Comparison of ENCODE assay signal across 8 mouse cellular contexts in genomic region chr9:99875618-99876372, GRCm38 (mm10). TPM values are rescaled to one million over a fixed set of nuclear protein-coding genes. Genes with fewer than 3 reads are reported as not detected.
DNase-seq lines count a peak whose midpoint lies in the region; ATAC-seq and TF ChIP-seq lines count a peak whose summit lies in the region.

Gene Sox14 (minus strand): TSS chr9:99876170.

- no peaks in the 10 kb centered on the region for H3K36me3 ChIP-seq in ES-E14 (ENCODE audit: control insufficient read depth, insufficient read depth, low read length, poor library complexity, severe bottlenecking)
- no peaks in the 10 kb centered on the region for H3K36me3 ChIP-seq in intestine, embryonic 14.5 days (ENCODE audit: control insufficient read depth, insufficient read depth, low read length)
- H3K36me3 ChIP-seq in midbrain, embryonic 16.5 days (ENCODE audit: control insufficient read depth, insufficient read depth, low read length), result no peaks in the 10 kb centered on the region

- in situ Hi-C loops in ES-E14 (cut with MboI; ENCODE audit: low sequenced_read_pairs in 2 of 2, unreplicated experiment in 2 of 2), result loop anchor here in 1 of 2 experiments (10.0 kb wide), 1 partner anchor 921 kb away; the partner anchor contains the start of gene Foxl2

- 1% methylated on average over 47 of the region's 47 CpGs for WGBS in intestine, embryonic 14.5 days
- WGBS in midbrain, embryonic 16.5 days, result under 1% methylated on average over 47 of the region's 47 CpGs

- no peak for DNase-seq in ES-E14 (ENCODE audit: low read depth, low spot score)
- peak; percentile 77 for DNase-seq in brain, embryonic 14.5 days (ENCODE audit: low read depth)
- DNase-seq in intestine, embryonic 14.5 days (ENCODE audit: low spot score), result peak; percentile 71
- no peak for DNase-seq in spleen, adult 18-20 months
- DNase-seq in adrenal gland, postnatal 4 days (ENCODE audit: low spot score in 2 of 2), result no peak
- DNase-seq in cerebellum, adult 9-10 months, result no peak
- no peak for DNase-seq in cerebellum, adult 11-12 months

- no peak; the same call in 1 of the 2 replicates for ATAC-seq in intestine, embryonic 14.5 days (replicated peaks; ENCODE audit: low FRiP score, low TSS enrichment, low read depth)
- ATAC-seq in midbrain, embryonic 16.5 days, result peak; percentile 61

- TF ChIP-seq CTCF in brain, embryonic 14.5 days (IDR thresholded peaks at IDR 0.05; ENCODE audit: borderline replicate concordance, extremely low read depth, insufficient read depth, insufficient read length), result no peak

- H3K4me2 ChIP-seq in intestine, embryonic 14.5 days (ENCODE audit: low read length), result peak within 1 kb of the TSS; percentile 26
- H3K4me2 ChIP-seq in midbrain, embryonic 16.5 days (ENCODE audit: low read length), result peak within 1 kb of the TSS; percentile 52

- peak within 1 kb of the TSS; percentile 25 to 43; a peak in 3 of 4 replicates for H3K4me3 ChIP-seq in ES-E14 (ENCODE audit: insufficient read depth in 1 of 2, low read depth in 1 of 2, low read length in 2 of 2, poor library complexity in 1 of 2, severe bottlenecking in 1 of 2)
- peak within 1 kb of the TSS; percentile 9 for H3K4me3 ChIP-seq in intestine, embryonic 14.5 days (ENCODE audit: low read depth, low read length)
- H3K4me3 ChIP-seq in midbrain, embryonic 16.5 days (ENCODE audit: low read depth, low read length), result peak within 1 kb of the TSS; percentile 38

- peaks cover 0 to 7% of the 10 kb centered on the region in 2 experiments; a peak in 1 of 4 replicates for H3K4me1 ChIP-seq in ES-E14 (ENCODE audit: control insufficient read depth in 2 of 2, insufficient read depth in 2 of 2, low read length in 2 of 2, poor library complexity in 1 of 2)
- peaks cover 6% of the 10 kb centered on the region; the same call in 1 of the 2 replicates for H3K4me1 ChIP-seq in intestine, embryonic 14.5 days (replicated peaks; ENCODE audit: control insufficient read depth, insufficient read depth, low read length)
- peaks cover 14% of the 10 kb centered on the region for H3K4me1 ChIP-seq in midbrain, embryonic 16.5 days (ENCODE audit: control insufficient read depth, insufficient read depth, low read length)

- no peak within 1 kb of the TSS for H3K27ac ChIP-seq in ES-E14 (ENCODE audit: insufficient read depth, low read depth, low read length, poor library complexity, severe bottlenecking)
- no peak within 1 kb of the TSS for H3K27ac ChIP-seq in intestine, embryonic 14.5 days (ENCODE audit: low read depth)
- peak within 1 kb of the TSS; percentile 85 for H3K27ac ChIP-seq in midbrain, embryonic 16.5 days (ENCODE audit: low read length)

- H3K9me3 ChIP-seq in ES-E14 (ENCODE audit: control insufficient read depth, insufficient read depth, low read depth, low read length), result no peaks in the 10 kb centered on the region
- H3K9me3 ChIP-seq in intestine, embryonic 14.5 days (ENCODE audit: control insufficient read depth, low read length), result no peaks in the 10 kb centered on the region
- H3K9me3 ChIP-seq in midbrain, embryonic 16.5 days (replicated peaks; ENCODE audit: control insufficient read depth, low read length, poor library complexity, severe bottlenecking), result no peaks in the 10 kb centered on the region

- H3K27me3 ChIP-seq in intestine, embryonic 14.5 days (replicated peaks; ENCODE audit: control insufficient read depth, insufficient read depth, low read length), result peaks cover 100% of the 10 kb centered on the region
- peaks cover 54% of the 10 kb centered on the region for H3K27me3 ChIP-seq in midbrain, embryonic 16.5 days (ENCODE audit: control insufficient read depth, insufficient read depth, low read depth, low read length)

- H3K9ac ChIP-seq in ES-E14 (ENCODE audit: insufficient read depth, low read depth, low read length, poor library complexity, severe bottlenecking), result no peak within 1 kb of the TSS
- H3K9ac ChIP-seq in intestine, embryonic 14.5 days (ENCODE audit: low read length), result no peak within 1 kb of the TSS
- H3K9ac ChIP-seq in midbrain, embryonic 16.5 days (ENCODE audit: low read depth, low read length), result peak within 1 kb of the TSS; percentile 65

- TF ChIP-seq POLR2A in brain, embryonic 14.5 days (IDR thresholded peaks at IDR 0.05; ENCODE audit: borderline replicate concordance, extremely low read depth, insufficient read depth, insufficient read length, poor library complexity, severe bottlenecking), result no peak

TF ChIP-seq in ES-E14, 5 proteins besides CTCF, POLR2A, EP300 and RAD21:
- no peak for TF ChIP-seq HCFC1 (IDR thresholded peaks at IDR 0.05; ENCODE audit: borderline replicate concordance, insufficient read depth, low read length)
- TF ChIP-seq CHD2 (IDR thresholded peaks at IDR 0.05; ENCODE audit: low read depth, low read length), result 0 out of 2 replicates have a peak, but pooled peaks have one; percentile 14

RNA-seq across cellular contexts. Expression of gene Sox14, which starts in this region (rescaled TPM):
- not detected in 2 replicates for total RNA-seq in ES-E14 (2012; rRNA removed)
- polyA plus RNA-seq in brain, embryonic 14.5 days (2012; rRNA removed), result 28.5 and 37.0 TPM in 2 replicates
- polyA plus RNA-seq in intestine, embryonic 14.5 days (2014; fragmentation: Nextera tagmentation; extraction: Ambion mirVana), result not detected in 2 replicates
- 60.0 and 76.6 TPM in 2 replicates for polyA plus RNA-seq in midbrain, embryonic 16.5 days (2015; fragmentation: Nextera tagmentation; extraction: Ambion mirVana)
- not detected for total RNA-seq in adrenal gland, postnatal 4 days (2021)

Comparison
In these comparisons a context has a peak if more than half of its experiments do, and no peak if none do; other contexts are left out.
1. RNA of gene Sox14 (polyA plus RNA-seq): 60.0 to 76.6 TPM in midbrain, embryonic 16.5 days and 28.5 to 37.0 TPM in brain, embryonic 14.5 days; not detected in intestine, embryonic 14.5 days; every median in the first group is over 10 times any median in the second.
2. Peak in DNase-seq, H3K4me3 ChIP-seq and H3K4me2 ChIP-seq in intestine, embryonic 14.5 days; RNA of the gene not detected or under 1 TPM.
3. Peak in every context shown above with its lines, with median percentiles within 50 percentile points of each other: H3K4me3 ChIP-seq.